Mouse (Mus musculus) left cerebral cortex, postnatal 25 days (tissue): ENCODE measurements at regions not wholly inside any gene's neighbourhood (a gene's known extent, or its start where the extent isn't known, plus 50 kb on each side); places are given as distances from the start of the nearest gene placed in this dataset.

Experiments used
- DNase-seq, 2 experiments: peaks; one replicate each; pipeline ENCODE4 v3.0.0; 2022; ENCODE audit warnings: low spot score in 2 of 2, mixed read lengths in 1 of 2
- intact Hi-C: fragments of 180-260 bp; cut with DNase I; formaldehyde crosslinking; loops from one replicate; pipeline ENCODE4 v1.15.1; 2025

GRCm38 (mm10) chr4:153696426-153697040 is 213.9 kb upstream of the Ajap1 start:
- DNase-seq, result no peak
- intact Hi-C loops, result no loop called here

GRCm38 (mm10) chr4:153707218-153707617 is 224.6 kb upstream of the Ajap1 start:
- intact Hi-C loops, result no loop called here
- DNase-seq, result no peak

DNA sequence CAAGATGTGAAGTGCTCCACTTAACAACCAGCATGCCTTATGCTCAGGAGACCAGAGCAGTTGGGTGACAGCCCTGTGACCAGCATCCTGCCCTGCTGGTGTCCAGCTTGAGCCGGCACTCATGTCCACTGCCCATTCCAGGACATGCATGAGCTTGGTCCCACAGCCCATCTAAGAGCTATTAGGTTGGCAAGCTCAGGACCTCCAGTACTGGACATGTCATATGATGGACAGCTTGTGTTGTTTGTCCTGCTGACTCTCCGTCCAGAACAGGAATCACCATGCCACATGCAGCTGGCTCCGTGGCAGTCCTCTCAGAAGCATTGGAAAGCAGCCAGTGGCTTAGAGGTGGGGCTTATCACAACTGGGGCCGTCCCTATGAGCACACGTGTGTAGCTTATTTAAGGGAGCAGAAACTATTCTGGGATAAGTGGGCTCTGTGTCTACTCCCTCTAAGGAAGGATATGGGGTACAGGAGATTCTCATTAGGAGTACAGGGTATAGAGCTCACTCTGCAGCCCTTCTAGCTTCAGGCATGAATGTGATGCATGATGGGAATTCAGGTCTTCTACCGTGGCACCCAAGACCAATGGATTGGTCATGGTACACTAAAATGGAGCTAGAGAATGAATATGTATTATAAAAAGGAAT is 232.5 kb upstream of the Ajap1 start:
- DNase-seq, result no peak
- intact Hi-C loops, result no loop called here

- intact Hi-C loops, result no loop called here
- DNase-seq, result no peak
Observed at GRCm38 (mm10) chr4:153717273-153717672, 234.7 kb upstream of the Ajap1 start.

- intact Hi-C loops, result loop anchor here (5.0 kb wide), 1 partner anchor 72 kb away; no protein-coding TSS in a partner anchor
- DNase-seq, result peak; percentile 17 to 69
Observed at GRCm38 (mm10) chr4:153724045-153724444, 233.0 kb upstream of the A430005L14Rik start.

GRCm38 (mm10) chr4:153727273-153727672 is 229.8 kb upstream of the A430005L14Rik start:
- intact Hi-C loops, result no loop called here
- DNase-seq, result no peak

- no peak for DNase-seq
- intact Hi-C loops, result no loop called here
Observed at GRCm38 (mm10) chr4:153727896-153728422, 229.1 kb upstream of the A430005L14Rik start.

- DNase-seq, result no peak
Observed at GRCm38 (mm10) chr4:153738088-153738487, 218.9 kb upstream of the A430005L14Rik start.

GRCm38 (mm10) chr4:153742241-153742640 is 214.8 kb upstream of the A430005L14Rik start:
- DNase-seq, result no peak
- intact Hi-C loops, result no loop called here

More at GRCm38 (mm10) chr4:153738088-153738487, 218.9 kb upstream of the A430005L14Rik start:
- intact Hi-C loops, result no loop called here

GRCm38 (mm10) chr4:153752791-153753190 is 204.2 kb upstream of the A430005L14Rik start:
- intact Hi-C loops, result no loop called here
- DNase-seq, result peak; percentile 20 to 82

GRCm38 (mm10) chr4:153758323-153758722 is 198.7 kb upstream of the A430005L14Rik start:
- no peak for DNase-seq
- intact Hi-C loops, result no loop called here

DNA sequence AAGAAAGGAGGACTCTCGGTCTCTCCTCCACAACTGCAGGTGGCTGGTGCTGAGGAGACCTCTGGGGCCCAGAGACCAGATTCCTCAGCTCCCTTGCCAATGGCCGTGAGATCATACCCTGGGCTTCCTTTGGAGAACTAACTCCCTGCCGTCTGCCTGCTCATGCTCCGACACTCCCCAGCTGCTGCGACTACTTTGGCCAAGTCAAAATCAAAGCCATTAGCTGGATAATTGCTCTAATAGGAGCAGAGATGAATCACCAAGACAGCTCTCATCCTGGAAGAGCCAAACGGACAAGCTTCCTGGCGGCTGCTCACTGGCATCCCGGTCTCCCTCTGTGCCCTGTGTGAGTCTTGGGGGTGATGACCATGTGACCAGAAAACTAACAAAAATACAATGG is 198.3 kb upstream of the A430005L14Rik start:
- intact Hi-C loops, result no loop called here
- DNase-seq, result no peak

- DNase-seq, result no peak
- intact Hi-C loops, result no loop called here
Observed at GRCm38 (mm10) chr4:153760934-153761333, 196.1 kb upstream of the A430005L14Rik start.

GRCm38 (mm10) chr4:153763413-153763812 is 193.6 kb upstream of the A430005L14Rik start:
- DNase-seq, result no peak
- intact Hi-C loops, result no loop called here

DNA sequence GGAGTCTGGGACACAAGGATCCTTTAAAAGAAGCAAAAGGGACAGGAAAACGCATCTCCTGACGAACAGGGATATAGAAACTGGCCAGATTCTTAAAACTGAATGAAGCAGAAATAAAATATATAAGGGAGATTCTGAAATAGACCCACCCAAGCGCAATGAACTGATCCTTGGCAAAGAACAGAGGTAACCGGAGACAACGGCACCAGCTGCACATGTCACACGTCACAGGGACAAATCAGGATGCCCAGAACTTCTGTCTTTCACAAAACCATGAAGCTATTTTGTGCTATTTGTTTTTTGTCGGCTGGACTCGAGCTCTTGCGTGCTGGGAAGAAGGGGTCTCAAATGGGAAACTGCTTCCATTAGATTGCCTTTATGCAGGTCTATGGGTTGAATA is 189.3 kb upstream of the A430005L14Rik start:
- peak in 1 of 2 experiments; percentile 26 for DNase-seq
- intact Hi-C loops, result loop anchor here (5.0 kb wide), 1 partner anchor 115 kb away; no protein-coding TSS in a partner anchor

DNA sequence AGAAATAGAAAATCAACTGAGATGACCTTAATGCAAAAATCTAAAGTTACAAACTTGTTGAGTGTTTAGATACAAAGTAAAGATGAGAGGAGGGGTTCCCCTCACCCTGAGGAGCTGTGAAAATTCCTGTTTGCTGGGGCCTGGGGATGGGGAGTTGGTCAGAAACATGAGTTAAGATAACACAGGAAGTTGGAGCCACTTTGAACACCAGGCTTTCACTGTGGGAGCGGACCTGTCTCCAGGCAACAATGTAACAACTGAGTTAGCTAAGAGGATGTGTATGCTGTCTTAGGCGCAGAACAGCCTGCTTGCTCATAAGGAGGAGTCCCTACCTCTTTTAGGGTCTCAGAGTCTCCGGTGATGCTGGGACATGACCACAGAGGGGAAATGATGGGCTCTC is 188.7 kb upstream of the A430005L14Rik start:
- intact Hi-C loops, result loop anchor here (5.0 kb wide), 1 partner anchor 116 kb away; no protein-coding TSS in a partner anchor
- DNase-seq, result peak in 1 of 2 experiments; percentile 35

DNA sequence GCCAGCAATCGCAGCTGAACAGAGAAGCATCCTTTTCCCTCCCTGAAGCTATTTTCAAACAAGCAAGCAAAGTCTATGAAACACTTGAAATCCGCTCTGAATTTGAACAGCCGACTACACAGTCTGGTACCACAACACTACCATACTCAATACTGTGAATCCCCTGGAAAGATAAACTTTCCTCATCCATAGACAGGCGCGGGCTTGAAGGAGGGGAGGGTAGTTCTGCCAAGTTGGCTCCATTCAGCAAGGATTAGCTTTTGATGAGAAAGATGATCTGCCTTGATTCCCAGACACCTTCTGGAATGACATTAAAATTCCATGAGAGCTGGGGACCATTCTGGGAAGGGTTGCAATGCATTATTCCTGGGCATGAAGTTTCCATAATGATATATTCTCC is 186.4 kb upstream of the A430005L14Rik start:
- intact Hi-C loops, result no loop called here
- no peak for DNase-seq

GRCm38 (mm10) chr4:153780501-153780900 is 176.5 kb upstream of the A430005L14Rik start:
- DNase-seq, result no peak
- intact Hi-C loops, result no loop called here

DNA sequence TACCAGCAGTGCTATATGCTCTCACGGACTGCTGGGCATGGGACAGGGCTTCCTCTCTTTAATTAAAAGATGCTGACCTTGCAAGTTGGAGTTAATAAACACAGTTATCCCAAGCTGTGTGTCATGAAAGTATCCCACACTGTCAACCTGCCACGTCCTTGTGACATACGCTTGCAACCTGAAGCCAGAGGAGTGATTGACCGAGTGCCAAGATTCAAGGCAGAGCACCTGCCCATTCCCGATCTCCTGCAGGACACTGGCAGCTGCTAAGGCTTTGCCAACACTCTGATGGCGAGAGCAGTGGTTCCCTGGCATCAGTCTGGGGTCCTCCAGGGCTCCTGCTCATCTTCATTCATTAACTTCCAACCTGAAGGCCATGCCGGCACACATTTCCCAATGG is 175.8 kb upstream of the A430005L14Rik start:
- DNase-seq, result no peak
- intact Hi-C loops, result no loop called here

DNA sequence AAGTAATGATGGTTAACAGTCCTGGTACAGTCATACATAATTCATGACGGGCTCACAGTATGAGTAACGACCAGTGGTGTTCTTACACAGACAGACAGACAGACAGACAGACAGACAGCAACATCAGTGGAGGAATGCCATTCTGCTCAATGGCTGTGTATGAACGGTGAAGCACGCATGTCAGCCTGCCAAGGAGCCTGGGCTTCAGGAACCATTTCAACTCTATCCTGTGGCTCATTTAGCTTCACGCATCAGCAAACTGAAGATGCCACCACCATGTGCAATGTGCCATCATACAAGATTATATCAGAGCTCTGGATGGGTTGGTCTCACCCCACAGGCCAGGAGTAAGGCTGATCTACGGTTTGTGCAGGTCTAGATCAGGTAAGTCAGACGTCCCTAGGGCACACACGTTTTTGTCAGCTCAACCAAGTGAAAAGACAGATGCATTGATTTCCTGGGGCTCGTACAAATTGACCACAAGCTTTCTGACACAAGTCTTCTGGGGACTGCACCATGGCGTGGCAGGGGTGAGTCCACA is 175.0 kb upstream of the A430005L14Rik start:
- intact Hi-C loops, result no loop called here
- no peak for DNase-seq

DNA sequence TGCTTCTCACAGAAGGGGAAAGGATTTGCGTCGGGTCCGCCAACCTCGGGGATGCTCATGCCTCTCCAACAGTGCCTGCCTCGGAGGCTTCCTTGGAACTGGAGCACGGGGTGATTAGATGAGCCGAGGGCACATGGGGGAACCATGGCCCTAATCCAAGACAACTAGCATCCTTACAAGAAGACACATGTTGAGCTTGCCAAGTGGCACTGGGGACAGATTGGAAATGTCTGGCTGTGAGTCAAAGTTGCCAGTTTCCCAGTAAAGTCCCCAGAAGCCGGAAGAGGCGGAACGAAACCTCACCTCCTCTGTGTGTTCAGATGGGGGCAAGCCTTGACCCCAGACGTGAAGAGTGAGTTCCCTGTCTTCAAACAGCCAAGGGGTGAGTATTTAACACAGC is 172.6 kb upstream of the A430005L14Rik start:
- intact Hi-C loops, result no loop called here
- no peak for DNase-seq
